Mouse (Mus musculus): ENCODE data around the gene Zbtb7a. TPM values are rescaled to one million over a fixed set of nuclear protein-coding genes. Genes with fewer than 3 reads are reported as not detected.

Gene Zbtb7a
- 19.0 and 19.7 TPM in 2 replicates for polyA plus RNA-seq (2016; fragmentation: Nextera tagmentation; extraction: Ambion mirVana)

- 2% methylated on average over 41 of the region's 41 CpGs for WGBS
- no peaks in the 10 kb centered on the region for H3K9me3 ChIP-seq
- H3K4me1 ChIP-seq (replicated peaks): peaks cover 40% of the 10 kb centered on the region
- H3K4me3 ChIP-seq (replicated peaks): peak within 1 kb of the TSS; percentile 84
- peak within 1 kb of the TSS; percentile 90 for H3K9ac ChIP-seq (replicated peaks)
- peaks cover 42% of the 10 kb centered on the region for H3K27me3 ChIP-seq
- peak within 1 kb of the TSS; percentile 99 for H3K27ac ChIP-seq
- no peak for ATAC-seq (ENCODE audit: insufficient number of reproducible peaks, insufficient read depth, low FRiP score, low TSS enrichment, low read depth)
- H3K36me3 ChIP-seq: no peaks in the 10 kb centered on the region
- peak within 1 kb of the TSS; percentile 100 for H3K4me2 ChIP-seq
These were observed at the start of gene Zbtb7a for GRCm38 (mm10) chr10:81134966-81135681. Gene Zbtb7a (plus strand): TSS chr10:81135220.

GRCm38 (mm10) chr10:81087021-81087420 is 48.0 kb upstream of the Zbtb7a start:
- Histone ChIP-seq H3K27me3 (no peaks in the 10 kb centered on the region; the same call in 1 of the 2 replicates), H3K9me3 (no peaks in the 10 kb centered on the region), H3K27ac (no peak overlapping the region), H3K4me1 (replicated peaks) (peaks cover 7% of the 10 kb centered on the region), H3K4me3 (replicated peaks) (no peak overlapping the region), H3K36me3 (peaks cover 15% of the 10 kb centered on the region), H3K4me2 (no peak overlapping the region), H3K9ac (replicated peaks) (no peak overlapping the region)
- no peak for ATAC-seq (ENCODE audit: insufficient number of reproducible peaks, insufficient read depth, low FRiP score, low TSS enrichment, low read depth)
- 53% methylated on average over 2 of the region's 2 CpGs for WGBS

DNA sequence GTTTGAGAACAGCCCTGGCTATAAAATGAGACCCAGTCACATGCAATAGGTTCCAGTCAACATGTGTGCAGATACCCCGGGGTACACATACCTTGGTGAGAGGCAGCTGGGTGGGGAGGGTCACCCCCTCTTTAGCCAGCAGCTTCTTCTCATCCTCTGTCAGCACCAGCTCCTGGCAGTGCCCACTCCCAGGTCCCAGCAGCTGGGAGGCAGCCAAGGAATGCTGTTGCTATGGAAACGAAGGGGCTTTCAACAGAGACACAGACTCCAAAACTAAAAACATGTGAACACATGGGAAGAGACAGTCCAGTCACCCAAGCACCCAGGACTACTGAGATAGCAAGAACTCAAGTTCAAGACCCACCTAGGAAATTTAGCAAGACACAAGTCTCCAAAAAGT is 45.8 kb upstream of the Zbtb7a start:
- H3K4me1 ChIP-seq (replicated peaks): peaks cover 7% of the 10 kb centered on the region
- no peak for ATAC-seq (ENCODE audit: insufficient number of reproducible peaks, insufficient read depth, low FRiP score, low TSS enrichment, low read depth)
- no peak overlapping the region for H3K4me3 ChIP-seq (replicated peaks)
- no peak overlapping the region for H3K4me2 ChIP-seq
- no peak overlapping the region for H3K27ac ChIP-seq
- H3K27me3 ChIP-seq: peaks cover 7% of the 10 kb centered on the region; the same call in 1 of the 2 replicates
- H3K9ac ChIP-seq (replicated peaks): peak overlapping the region; percentile 4; the same call in 1 of the 2 replicates
- H3K36me3 ChIP-seq: no peaks in the 10 kb centered on the region
- no peaks in the 10 kb centered on the region for H3K9me3 ChIP-seq
- 54% methylated on average over 2 of the region's 2 CpGs for WGBS

- peaks cover 7% of the 10 kb centered on the region; the same call in 1 of the 2 replicates for H3K27me3 ChIP-seq
- H3K27ac ChIP-seq: no peak overlapping the region
- no peak for ATAC-seq (ENCODE audit: insufficient number of reproducible peaks, insufficient read depth, low FRiP score, low TSS enrichment, low read depth)
- H3K4me1 ChIP-seq (replicated peaks): peaks cover 7% of the 10 kb centered on the region
- no peak overlapping the region for H3K4me3 ChIP-seq (replicated peaks)
- H3K36me3 ChIP-seq: no peaks in the 10 kb centered on the region
- H3K9me3 ChIP-seq: no peaks in the 10 kb centered on the region
- no peak overlapping the region for H3K9ac ChIP-seq (replicated peaks)
- no peak overlapping the region for H3K4me2 ChIP-seq
- WGBS: 72% methylated on average over 7 of the region's 7 CpGs
These were observed 44.4 kb upstream of the Zbtb7a start for GRCm38 (mm10) chr10:81090621-81091020.

- H3K9me3 ChIP-seq: peaks cover 3% of the 10 kb centered on the region; the same call in 1 of the 2 replicates
- ATAC-seq (ENCODE audit: insufficient number of reproducible peaks, insufficient read depth, low FRiP score, low TSS enrichment, low read depth): no peak
These were observed 42.4 kb upstream of the Zbtb7a start for GRCm38 (mm10) chr10:81092465-81093250.

DNA sequence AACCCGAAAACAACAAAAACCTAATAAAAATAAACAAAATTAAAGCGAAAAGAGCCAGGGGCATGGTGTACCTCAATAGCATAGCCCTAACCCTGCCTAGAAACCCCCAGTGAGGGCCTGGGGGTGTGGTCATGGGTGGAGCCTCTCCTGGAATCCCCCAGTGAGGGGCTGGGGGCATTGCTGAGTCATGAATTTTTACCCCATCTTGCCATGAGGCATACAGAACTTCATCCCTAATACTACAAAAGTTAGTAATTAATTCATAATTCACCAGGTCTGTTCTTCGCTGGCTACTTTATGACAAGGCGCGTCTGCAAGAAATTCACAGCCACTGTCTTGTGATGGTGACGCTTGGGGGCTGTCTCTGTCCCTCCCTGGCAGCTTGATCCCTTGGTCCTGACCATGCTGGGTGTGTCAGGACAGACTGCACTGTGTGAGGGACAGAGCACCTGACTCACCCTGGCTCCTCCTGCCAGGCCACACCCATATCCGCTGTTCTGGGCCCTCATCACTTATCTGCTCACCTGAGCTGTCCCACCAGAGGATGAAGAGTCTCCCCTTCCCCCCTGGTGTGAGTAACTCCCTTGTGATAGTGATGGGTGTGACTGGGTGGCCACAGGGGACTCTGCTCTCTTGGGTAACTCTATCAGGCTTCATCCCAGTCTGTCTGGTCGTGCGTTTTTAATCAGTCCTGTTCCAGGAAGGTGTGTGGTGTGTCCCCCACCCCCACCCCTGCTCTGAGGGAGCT is 39.9 kb upstream of the Zbtb7a start:
- H3K36me3 ChIP-seq: no peaks in the 10 kb centered on the region
- H3K9ac ChIP-seq (replicated peaks): no peak overlapping the region
- no peaks in the 10 kb centered on the region for H3K4me1 ChIP-seq (replicated peaks)
- peaks cover 7% of the 10 kb centered on the region; the same call in 1 of the 2 replicates for H3K27me3 ChIP-seq
- no peak overlapping the region for H3K4me3 ChIP-seq (replicated peaks)
- WGBS: 57% methylated on average over 9 of the region's 9 CpGs
- no peak overlapping the region for H3K27ac ChIP-seq
- no peak for ATAC-seq (ENCODE audit: insufficient number of reproducible peaks, insufficient read depth, low FRiP score, low TSS enrichment, low read depth)
- peaks cover 3% of the 10 kb centered on the region; the same call in 1 of the 2 replicates for H3K9me3 ChIP-seq
- no peak overlapping the region for H3K4me2 ChIP-seq

More at GRCm38 (mm10) chr10:81092465-81093250, 42.4 kb upstream of the Zbtb7a start:
- Histone ChIP-seq H3K4me1 (replicated peaks) (peaks cover 7% of the 10 kb centered on the region), H3K27ac (no peak overlapping the region), H3K9ac (replicated peaks) (no peak overlapping the region), H3K4me2 (no peak overlapping the region), H3K4me3 (replicated peaks) (no peak overlapping the region), H3K36me3 (no peaks in the 10 kb centered on the region), H3K27me3 (peaks cover 7% of the 10 kb centered on the region; the same call in 1 of the 2 replicates)
- 59% methylated on average over 22 of the region's 22 CpGs for WGBS

GRCm38 (mm10) chr10:81105565-81106112 is 29.4 kb upstream of the Zbtb7a start, which contains the start of gene Map2k2:
Gene Map2k2 (plus strand): TSS chr10:81105915.
- H3K4me2 ChIP-seq: peak within 1 kb of the TSS; percentile 63
- H3K36me3 ChIP-seq: peaks cover 31% of the 10 kb centered on the region
- peak within 1 kb of the TSS; percentile 95 for H3K9ac ChIP-seq (replicated peaks)
- H3K27me3 ChIP-seq: no peaks in the 10 kb centered on the region
- H3K27ac ChIP-seq: peak within 1 kb of the TSS; percentile 99
- H3K9me3 ChIP-seq: no peaks in the 10 kb centered on the region
- WGBS: under 1% methylated on average over 56 of the region's 56 CpGs
- H3K4me3 ChIP-seq (replicated peaks): peak within 1 kb of the TSS; percentile 94
- H3K4me1 ChIP-seq (replicated peaks): peaks cover 21% of the 10 kb centered on the region
- ATAC-seq (ENCODE audit: insufficient number of reproducible peaks, insufficient read depth, low FRiP score, low TSS enrichment, low read depth): peak; percentile 85

DNA sequence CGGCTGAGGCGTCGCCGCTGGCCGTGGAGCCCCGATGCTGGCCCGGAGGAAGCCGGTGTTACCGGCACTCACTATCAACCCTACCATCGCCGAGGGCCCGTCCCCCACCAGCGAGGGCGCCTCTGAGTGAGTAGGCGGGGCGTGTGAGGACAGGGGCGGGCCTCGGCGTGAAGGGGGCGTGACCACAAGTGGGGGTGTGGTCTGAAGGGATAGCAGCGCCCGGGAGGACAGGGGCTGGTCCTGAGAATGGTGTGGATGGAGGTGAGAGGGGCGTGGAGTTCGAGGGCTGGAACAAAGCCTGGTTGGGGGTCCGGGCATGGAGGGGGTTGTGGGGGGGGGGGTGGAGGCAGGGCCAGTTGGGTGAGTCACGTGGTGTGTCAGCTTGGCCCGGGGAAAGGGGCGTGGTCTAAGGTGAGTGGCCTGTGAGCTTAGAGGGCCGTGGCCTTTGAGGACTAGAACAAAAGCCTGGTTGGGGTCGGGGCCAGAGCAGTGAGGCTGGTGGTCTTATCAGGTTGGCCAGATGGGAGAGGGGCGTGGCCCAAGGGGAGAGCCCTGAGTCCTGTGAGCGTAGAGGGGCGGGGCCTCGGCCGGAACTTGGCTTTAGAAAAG is 28.8 kb upstream of the Zbtb7a start:
- Histone ChIP-seq H3K27me3 (no peaks in the 10 kb centered on the region), H3K4me2 (peak overlapping the region; percentile 63), H3K27ac (peak overlapping the region; percentile 99), H3K9me3 (no peaks in the 10 kb centered on the region), H3K9ac (replicated peaks) (peak overlapping the region; percentile 95), H3K4me3 (replicated peaks) (peak overlapping the region; percentile 94), H3K36me3 (peaks cover 37% of the 10 kb centered on the region), H3K4me1 (replicated peaks) (peaks cover 21% of the 10 kb centered on the region)
- WGBS: 2% methylated on average over 35 of the region's 35 CpGs
- ATAC-seq (ENCODE audit: insufficient number of reproducible peaks, insufficient read depth, low FRiP score, low TSS enrichment, low read depth): peak; percentile 82

DNA sequence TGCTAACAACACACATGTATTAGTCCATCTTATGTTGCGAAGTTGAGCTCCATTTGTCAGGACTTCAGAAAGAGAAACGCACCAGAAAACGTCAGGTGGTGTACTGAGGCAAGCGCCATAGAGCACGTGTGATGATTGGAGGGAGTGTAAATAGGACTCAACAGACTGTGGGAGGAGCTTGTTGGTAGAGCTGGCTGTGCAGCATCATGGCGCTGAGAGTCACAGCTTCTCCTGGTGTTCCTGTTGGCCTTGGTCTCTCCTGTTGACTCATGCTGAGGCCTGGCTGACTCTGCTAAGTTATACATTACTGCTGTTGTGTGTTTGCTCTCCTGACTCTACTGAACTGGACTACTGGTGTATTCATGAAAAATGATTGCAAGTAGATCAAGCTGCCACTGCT is 22.1 kb upstream of the Zbtb7a start:
- Histone ChIP-seq H3K27me3 (no peaks in the 10 kb centered on the region), H3K4me2 (no peak overlapping the region), H3K9me3 (no peaks in the 10 kb centered on the region), H3K4me1 (replicated peaks) (no peaks in the 10 kb centered on the region), H3K36me3 (peaks cover 95% of the 10 kb centered on the region), H3K27ac (no peak overlapping the region), H3K9ac (replicated peaks) (no peak overlapping the region), H3K4me3 (replicated peaks) (no peak overlapping the region)
- WGBS: 91% methylated on average over 6 of the region's 6 CpGs
- no peak for ATAC-seq (ENCODE audit: insufficient number of reproducible peaks, insufficient read depth, low FRiP score, low TSS enrichment, low read depth)

DNA sequence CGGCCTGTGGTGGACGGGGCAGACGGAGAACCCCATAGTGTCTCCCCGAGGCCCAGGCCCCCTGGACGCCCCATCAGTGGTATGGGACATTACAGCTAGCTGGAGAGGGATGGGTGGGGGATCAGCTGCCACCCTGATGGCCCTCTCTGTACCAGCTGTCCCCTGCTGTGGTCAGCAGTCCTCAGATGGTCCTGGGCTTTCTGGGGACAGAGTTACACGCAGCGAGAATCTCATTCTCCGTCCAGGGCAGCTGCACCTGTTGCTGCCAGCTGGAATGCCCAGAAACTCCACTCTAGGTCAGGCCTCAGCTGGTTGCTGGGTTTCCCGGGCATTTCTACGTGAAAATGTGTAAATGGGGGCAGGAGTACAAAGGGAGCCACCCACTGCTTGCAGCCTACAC is 15.4 kb upstream of the Zbtb7a start:
- peaks cover 98% of the 10 kb centered on the region for H3K36me3 ChIP-seq
- ATAC-seq (ENCODE audit: insufficient number of reproducible peaks, insufficient read depth, low FRiP score, low TSS enrichment, low read depth): no peak

More for the DNA sequence above, 15.4 kb upstream of the Zbtb7a start:
- Histone ChIP-seq H3K9ac (replicated peaks) (no peak overlapping the region), H3K27me3 (no peaks in the 10 kb centered on the region), H3K9me3 (no peaks in the 10 kb centered on the region), H3K27ac (no peak overlapping the region), H3K4me3 (replicated peaks) (no peak overlapping the region), H3K4me1 (replicated peaks) (no peaks in the 10 kb centered on the region), H3K4me2 (no peak overlapping the region)
- 94% methylated on average over 10 of the region's 10 CpGs for WGBS
